Mouse (Mus musculus) limb, embryonic 14.5 days (tissue): ENCODE results near the gene Abhd18. TPM values are rescaled to one million over a fixed set of nuclear protein-coding genes. Genes with fewer than 3 reads are reported as not detected.
"Not testable (repeated sequence)": the region's sequence is repeated elsewhere in the genome, so short reads cannot be mapped to it uniquely, and the experiment has no call there.

Source experiments
- ATAC-seq: fragments of 200-750 bp; cut with Nextera tagmentation; 2 replicates; pipeline ENCODE4 v1.8.0; 2017; ENCODE audit warnings: low read depth, moderate number of reproducible peaks, moderate TSS enrichment; ENCODE audit not compliant: low FRiP score
- DNase-seq: peaks from one replicate; pipeline ENCODE4 v3.0.0-alpha.2; 2015; ENCODE audit warnings: low spot score
- H3K27ac ChIP-seq: fragments of 300-500 bp; sonication (generic); replicated peaks from 2 replicates; pipeline ENCODE4 v1.5.1; 2014; ENCODE audit warnings: low read depth, mild to moderate bottlenecking, low read length, moderate library complexity, mixed read lengths
- H3K27me3 ChIP-seq: fragments of 300-500 bp; sonication (generic); 2 replicates; pipeline ENCODE4 v1.6.1; 2014; ENCODE audit warnings: low read length, mixed read lengths; ENCODE audit not compliant: control insufficient read depth, insufficient read depth
- H3K36me3 ChIP-seq: fragments of 300-500 bp; sonication (generic); 2 replicates; pipeline ENCODE4 v1.6.1; 2014; ENCODE audit warnings: mild to moderate bottlenecking, low read length, moderate library complexity, mixed read lengths; ENCODE audit not compliant: control insufficient read depth, insufficient read depth
- H3K4me1 ChIP-seq: fragments of 300-500 bp; sonication (generic); 2 replicates; pipeline ENCODE4 v1.6.1; 2014; ENCODE audit warnings: antibody characterized with exemption, low read length, mixed read lengths; ENCODE audit not compliant: control insufficient read depth, insufficient read depth
- H3K4me2 ChIP-seq: fragments of 300-500 bp; sonication (generic); replicated peaks from 2 replicates; pipeline ENCODE4 v1.6.1; 2014; ENCODE audit warnings: low read depth, mild to moderate bottlenecking, low read length, moderate library complexity; ENCODE audit not compliant: severe bottlenecking
- H3K4me3 ChIP-seq: fragments of 300-500 bp; sonication (generic); replicated peaks from 2 replicates; pipeline ENCODE4 v1.5.1; 2014; ENCODE audit warnings: low read length
- H3K9ac ChIP-seq: fragments of 300-500 bp; sonication (generic); 2 replicates; pipeline ENCODE4 v1.6.1; 2014; ENCODE audit warnings: mild to moderate bottlenecking, low read depth, low read length, moderate library complexity; ENCODE audit not compliant: severe bottlenecking
- H3K9me3 ChIP-seq: fragments of 300-500 bp; sonication (generic); 2 replicates; pipeline ENCODE4 v1.6.1; 2016; ENCODE audit warnings: low read length; ENCODE audit not compliant: control insufficient read depth
- POLR2A ChIP-seq: fragments of 200-500 bp; IDR thresholded peaks from 2 replicates; pipeline ENCODE4 v1.8.0; 2012; ENCODE audit warnings: inconsistent platforms, mild to moderate bottlenecking, moderate library complexity, borderline replicate concordance; ENCODE audit not compliant: insufficient read depth, insufficient read length; ENCODE audit errors: extremely low read depth
- WGBS: fragments of 180-500 bp; shearing (Covaris S2); extraction: QIAGEN DNeasy Blood & Tissue Kit; methylation state at CpG from one replicate; pipeline ENCODE4 v1.1.7; 2014; 5-methylcytosine and 5-hydroxymethylcytosine counted together
- polyA plus RNA-seq, 2 experiments: library from polyadenylated mRNA; depleted of rRNA in 1 of 2; stranded (reverse) in 1 of 2; unstranded in 1 of 2; fragments of >200 nt; fragmentation: Nextera tagmentation in 1 of 2; extraction: Ambion mirVana in 1 of 2; gene quantifications; 2 replicates each; pipeline versions ENCODE4 v1.2.1 to v1.2.3; 2012 to 2014

Gene Abhd18
- polyA plus RNA-seq, 2 experiments, result 5.6 to 6.7 TPM

DNA sequence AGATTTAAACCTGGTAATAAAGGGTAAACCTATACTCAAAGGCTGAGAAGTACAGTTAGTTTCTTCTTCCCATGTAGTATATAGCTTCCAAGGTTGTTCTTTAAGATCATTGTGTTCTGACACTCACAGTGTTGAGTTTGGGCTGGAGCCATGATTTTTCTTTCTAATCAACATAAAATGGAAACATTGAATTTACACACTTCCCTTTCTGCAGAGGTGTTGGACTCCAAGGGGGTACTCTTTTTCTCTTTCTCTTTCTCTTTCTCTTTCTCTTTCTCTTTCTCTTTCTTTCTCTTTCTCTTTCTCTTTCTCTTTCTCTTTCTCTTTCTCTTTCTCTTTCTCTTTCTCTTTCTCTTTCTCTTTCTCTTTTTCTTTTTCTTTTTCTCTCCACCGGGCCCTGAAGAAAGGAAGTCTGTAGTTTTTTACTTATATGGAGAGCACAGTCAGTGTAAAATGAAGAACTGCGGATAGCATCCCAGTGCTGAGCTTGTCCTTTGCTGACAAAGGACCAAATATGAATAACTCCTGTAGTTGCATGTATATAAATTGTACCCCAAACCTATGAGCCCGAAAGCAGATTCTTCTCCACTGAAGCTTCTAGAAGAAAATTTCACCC, 6.5 kb downstream of the Abhd18 start:
- not testable (repeated sequence) for H3K9me3 ChIP-seq, H3K27me3 ChIP-seq, H3K36me3 ChIP-seq, ATAC-seq, H3K27ac ChIP-seq, H3K4me3 ChIP-seq, DNase-seq, H3K9ac ChIP-seq, H3K4me1 ChIP-seq, H3K4me2 ChIP-seq
- 95% methylated on average over 3 of the region's 3 CpGs for WGBS

DNA sequence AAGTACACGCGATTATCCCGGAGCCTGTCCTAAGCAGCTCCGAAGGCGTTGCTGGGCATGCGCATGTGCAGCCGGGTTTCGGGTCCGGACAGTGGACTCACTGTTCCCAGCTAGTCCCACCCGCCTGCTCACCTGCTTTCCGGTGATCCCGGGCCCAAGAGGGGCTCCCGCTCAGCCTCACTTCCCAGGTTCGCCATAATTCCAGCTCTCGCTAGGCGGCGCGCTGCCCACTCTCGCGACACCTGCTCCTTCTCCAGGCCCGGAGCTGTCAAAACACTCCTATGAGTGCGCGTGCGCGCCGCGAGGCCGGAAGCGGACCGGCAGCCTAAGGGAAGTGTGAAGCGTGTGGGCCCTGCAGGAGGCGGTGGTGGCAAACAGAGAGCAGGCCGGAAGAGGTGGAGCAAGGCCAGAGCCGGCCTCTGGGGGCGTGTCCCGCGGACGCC, 47.1 kb downstream of the Abhd18 start:
- H3K9me3 ChIP-seq, H3K36me3 ChIP-seq, H3K27me3 ChIP-seq, H3K4me1 ChIP-seq, H3K27ac ChIP-seq: not testable (repeated sequence)
- ATAC-seq (peak; percentile 100), DNase-seq (peak; percentile 94)
- Histone ChIP-seq H3K4me3 (peak overlapping the region; percentile 49), H3K4me2 (peak overlapping the region; percentile 72), H3K9ac (peak overlapping the region; percentile 51)
- under 1% methylated on average over 33 of the region's 38 CpGs for WGBS

DNA sequence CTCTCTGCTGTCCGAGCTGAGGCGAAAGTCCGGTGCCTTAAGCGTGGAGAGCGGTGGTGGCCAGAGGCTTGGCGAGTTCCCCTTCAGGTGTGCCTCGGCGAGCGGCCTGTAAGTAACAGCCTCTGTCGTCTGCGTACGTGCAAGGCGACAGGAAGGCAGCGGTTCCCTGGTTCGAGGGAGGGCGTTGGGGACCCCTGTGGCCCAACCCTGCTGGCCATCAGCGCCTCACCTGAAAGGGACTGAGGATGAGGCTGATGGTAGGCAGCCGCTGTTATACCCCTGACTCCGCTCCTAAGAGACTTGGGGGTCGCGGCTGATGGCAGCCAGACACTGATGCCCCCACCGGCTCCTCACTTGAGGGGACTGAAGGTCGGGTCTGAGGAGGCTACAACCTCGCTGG, 47.6 kb downstream of the Abhd18 start:
- 0% methylated on average over 19 of the region's 24 CpGs for WGBS

DNA sequence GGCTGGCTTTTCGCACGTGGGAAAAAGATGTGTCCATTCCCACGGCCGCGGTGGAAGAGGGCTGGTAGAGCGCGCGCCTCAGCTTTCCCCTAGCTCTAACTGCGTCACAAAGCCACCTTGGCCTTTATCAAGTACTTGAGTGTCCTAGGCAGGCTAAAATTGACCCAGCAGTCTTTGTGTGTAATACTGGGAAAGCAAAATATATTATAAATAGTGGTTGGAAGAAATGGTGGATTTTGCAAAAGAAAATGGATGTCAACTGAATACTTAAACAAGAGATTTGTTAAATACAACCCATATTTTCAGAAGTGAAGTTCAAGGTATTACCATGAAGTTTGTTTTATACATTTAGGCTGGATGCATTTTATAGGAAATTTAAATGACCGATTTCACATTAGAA, 55.7 kb downstream of the Abhd18 start, which contains the start of gene 1700034I23Rik:
Gene 1700034I23Rik (minus strand): TSS at position 101 of the 400 bp plus-strand sequence.
- H3K9me3 ChIP-seq, ATAC-seq, DNase-seq, H3K27me3 ChIP-seq, H3K4me1 ChIP-seq, H3K27ac ChIP-seq, H3K4me3 ChIP-seq, H3K4me2 ChIP-seq, H3K36me3 ChIP-seq, H3K9ac ChIP-seq: not testable (repeated sequence)
- WGBS, result 92% methylated on average over 4 of the region's 10 CpGs

More for the DNA sequence above, 47.6 kb downstream of the Abhd18 start:
- not testable (repeated sequence) for H3K27ac ChIP-seq, DNase-seq, ATAC-seq, H3K27me3 ChIP-seq, H3K9me3 ChIP-seq, H3K36me3 ChIP-seq, H3K4me1 ChIP-seq
- Histone ChIP-seq H3K4me3 (peak overlapping the region; percentile 49), H3K4me2 (peak overlapping the region; percentile 72), H3K9ac (peak overlapping the region; percentile 51)

DNA sequence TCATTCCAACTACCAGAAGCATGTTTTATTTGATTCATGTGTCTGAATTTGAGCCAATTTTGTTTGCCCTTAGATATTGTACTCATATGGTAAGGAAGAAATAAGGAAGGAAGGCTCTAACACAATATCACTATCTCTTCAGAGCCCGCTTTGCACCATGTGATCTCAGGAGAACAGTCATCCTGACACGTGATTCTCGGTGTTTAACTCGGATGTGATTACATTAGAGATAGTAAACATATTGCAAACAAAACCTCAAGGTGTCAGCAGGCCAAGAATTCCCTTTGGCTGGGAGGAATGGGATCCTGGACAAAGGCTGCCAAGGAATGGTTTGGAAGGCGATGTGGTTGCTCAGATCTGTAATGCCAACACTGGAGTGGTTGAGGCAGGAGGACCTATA, 91.4 kb downstream of the Abhd18 start:
- no peak for ATAC-seq
- H3K4me3 ChIP-seq, result no peak overlapping the region
- H3K9me3 ChIP-seq, result no peaks in the 10 kb centered on the region
- no peak overlapping the region for H3K9ac ChIP-seq
- 88% methylated on average over 5 of the region's 5 CpGs for WGBS
- H3K4me2 ChIP-seq, result no peak overlapping the region
- no peak for DNase-seq
- H3K4me1 ChIP-seq, result no peaks in the 10 kb centered on the region
- no peak for TF ChIP-seq POLR2A
- peaks cover 7% of the 10 kb centered on the region; the same call in 1 of the 2 replicates for H3K36me3 ChIP-seq
- H3K27me3 ChIP-seq, result no peaks in the 10 kb centered on the region
- H3K27ac ChIP-seq, result no peak overlapping the region

DNA sequence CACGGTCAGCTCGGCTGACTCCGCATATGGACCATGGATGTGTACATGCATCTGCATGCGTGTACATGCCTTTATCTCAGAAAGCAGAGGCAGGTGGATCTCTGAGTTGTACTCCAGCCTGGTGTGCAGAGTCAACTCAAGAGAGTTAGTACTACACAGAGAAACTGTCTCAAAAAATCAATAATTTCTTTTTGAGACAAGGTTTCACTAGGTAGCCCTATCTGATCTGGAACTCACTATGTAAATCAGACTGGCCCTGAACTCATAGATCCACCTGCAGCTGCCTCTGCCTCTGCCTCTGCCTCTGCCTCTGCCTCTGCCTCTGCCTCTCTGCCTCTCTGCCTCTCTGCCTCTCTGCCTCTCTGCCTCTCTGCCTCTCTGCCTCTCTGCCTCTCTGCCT, 91.8 kb downstream of the Abhd18 start:
- H3K36me3 ChIP-seq, result peaks cover 6% of the 10 kb centered on the region; the same call in 1 of the 2 replicates
- H3K4me3 ChIP-seq, result no peak overlapping the region
- H3K9me3 ChIP-seq, result no peaks in the 10 kb centered on the region
- H3K27ac ChIP-seq, result no peak overlapping the region
- H3K27me3 ChIP-seq, result no peaks in the 10 kb centered on the region
- no peaks in the 10 kb centered on the region for H3K4me1 ChIP-seq
- 93% methylated on average over 4 of the region's 4 CpGs for WGBS
- H3K4me2 ChIP-seq, result no peak overlapping the region
- TF ChIP-seq POLR2A, result no peak
- no peak overlapping the region for H3K9ac ChIP-seq
- DNase-seq (no peak), ATAC-seq (no peak)
